ENCODE assay signal across 8 mouse cellular contexts in the genomic region with DNA sequence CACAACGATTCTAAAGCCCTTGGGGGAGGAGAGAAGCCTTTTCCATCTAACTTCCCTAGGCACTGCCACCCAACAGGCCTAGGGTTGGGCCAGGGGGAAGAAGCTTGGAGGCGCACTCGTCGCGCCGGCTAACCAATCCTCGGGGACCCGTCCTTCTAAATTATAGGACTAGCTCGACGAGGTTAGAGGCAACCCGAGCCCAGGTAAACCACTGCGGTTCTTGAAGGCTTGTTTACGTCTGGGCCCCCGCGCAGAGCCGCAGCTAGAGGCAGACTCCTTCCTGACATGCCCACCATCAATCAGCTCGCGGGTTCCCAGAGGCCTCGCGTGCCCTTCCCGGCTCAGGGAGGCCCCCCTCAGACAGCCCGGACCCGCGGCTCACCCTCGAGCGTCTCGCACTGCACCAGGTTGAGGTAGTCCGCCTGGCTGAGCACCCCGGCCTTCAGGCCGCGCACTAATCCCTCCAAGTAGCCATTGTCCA. TPM values are rescaled to one million over a fixed set of nuclear protein-coding genes. Genes with fewer than 3 reads are reported as not detected.
DNase-seq lines count a peak whose midpoint lies in the region; ATAC-seq and TF ChIP-seq lines count a peak whose summit lies in the region.

No protein-coding gene starts in this region.

- TF ChIP-seq EP300 in MEL (IDR thresholded peaks at IDR 0.05; ENCODE audit: low read depth in 1 of 2, low read length in 2 of 2): no peak

- ATAC-seq in erythroid progenitor cell, adult 5-6 weeks (replicated peaks; ENCODE audit: low FRiP score, poor library complexity, severe bottlenecking): peak; percentile 41
- peak; percentile 84 for ATAC-seq in midbrain, embryonic 16.5 days

- H3K4me3 ChIP-seq in MEL (ENCODE audit: control insufficient read depth in 1 of 2, insufficient read depth in 1 of 2, low read depth in 2 of 2, low read length in 2 of 2): peak overlapping the region; percentile 80 to 86
- peak overlapping the region; percentile 88 for H3K4me3 ChIP-seq in midbrain, embryonic 16.5 days (ENCODE audit: low read depth, low read length)

- no peak for TF ChIP-seq RAD21 in MEL (IDR thresholded peaks at IDR 0.05; ENCODE audit: low read depth, low read length)

- H3K79me2 ChIP-seq in MEL (ENCODE audit: control insufficient read depth, insufficient read depth, low read length, poor library complexity): peaks cover 15% of the 10 kb centered on the region

- peaks cover 7 to 12% of the 10 kb centered on the region in 2 experiments; a peak in 3 of 4 replicates for H3K4me1 ChIP-seq in MEL (ENCODE audit: control insufficient read depth in 1 of 2, insufficient read depth in 2 of 2, low read length in 2 of 2)
- H3K4me1 ChIP-seq in midbrain, embryonic 16.5 days (ENCODE audit: control insufficient read depth, insufficient read depth, low read length): peaks cover 36% of the 10 kb centered on the region

- H3K9ac ChIP-seq in MEL (ENCODE audit: control insufficient read depth, low read depth, low read length, poor library complexity, severe bottlenecking): peak overlapping the region; percentile 82
- H3K9ac ChIP-seq in midbrain, embryonic 16.5 days (ENCODE audit: low read depth, low read length): peak overlapping the region; percentile 93

- no peak for TF ChIP-seq CTCF in MEL (IDR thresholded peaks at IDR 0.05 in 2 of 3, conservative IDR thresholded peaks at IDR 0.05 in 1 of 3; ENCODE audit: control insufficient read depth in 1 of 3, insufficient read depth in 1 of 3, low read depth in 2 of 3, low read length in 3 of 3, poor library complexity in 1 of 3, severe bottlenecking in 1 of 3)

- H3K36me3 ChIP-seq in MEL (ENCODE audit: control insufficient read depth in 1 of 2, insufficient read depth in 2 of 2, low read length in 2 of 2): peaks cover 0 to 7% of the 10 kb centered on the region in 2 experiments; a peak in 2 of 4 replicates
- no peaks in the 10 kb centered on the region for H3K36me3 ChIP-seq in midbrain, embryonic 16.5 days (ENCODE audit: control insufficient read depth, insufficient read depth, low read length)

- TF ChIP-seq POLR2A in MEL (IDR thresholded peaks at IDR 0.05; ENCODE audit: control insufficient read depth in 1 of 2, insufficient read depth in 1 of 2, low read depth in 1 of 2, low read length in 2 of 2, poor library complexity in 1 of 2): no peak

- peak overlapping the region; percentile 56 for H3K27ac ChIP-seq in MEL (ENCODE audit: control insufficient read depth, low read depth, low read length)
- peak overlapping the region; percentile 90 for H3K27ac ChIP-seq in midbrain, embryonic 16.5 days (ENCODE audit: low read length)

- under 1% methylated on average over 31 of the region's 31 CpGs for WGBS in midbrain, embryonic 16.5 days

- H3K4me2 ChIP-seq in midbrain, embryonic 16.5 days (ENCODE audit: low read length): peak overlapping the region; percentile 95

- peak; percentile 22 for DNase-seq in layer of hippocampus, adult 9-10 months (ENCODE audit: low spot score)
- no peak for DNase-seq in layer of hippocampus, adult 11-12 months (ENCODE audit: low spot score)
- DNase-seq in MEL (ENCODE audit: low read depth, low spot score): peak; percentile 66
- peak; percentile 38 to 61 for DNase-seq in layer of hippocampus, postnatal 25 days (ENCODE audit: extremely low spot score in 1 of 2, low spot score in 1 of 2)
- no peak for DNase-seq in adrenal gland, postnatal 25 days
- DNase-seq in kidney, adult 9 months: no peak

- no peaks in the 10 kb centered on the region for H3K27me3 ChIP-seq in MEL (ENCODE audit: control insufficient read depth in 1 of 2, insufficient read depth in 2 of 2, low read length in 2 of 2)
- H3K27me3 ChIP-seq in midbrain, embryonic 16.5 days (ENCODE audit: control insufficient read depth, insufficient read depth, low read depth, low read length): no peaks in the 10 kb centered on the region

- H3K9me3 ChIP-seq in MEL (replicated peaks; ENCODE audit: insufficient read depth, low read length): no peaks in the 10 kb centered on the region
- H3K9me3 ChIP-seq in midbrain, embryonic 16.5 days (replicated peaks; ENCODE audit: control insufficient read depth, low read length, poor library complexity, severe bottlenecking): no peaks in the 10 kb centered on the region

TF ChIP-seq in MEL, 35 proteins besides CTCF, POLR2A, EP300 and RAD21:
- TF ChIP-seq MAX (IDR thresholded peaks at IDR 0.05; ENCODE audit: low read length) (no peak), MYC (IDR thresholded peaks at IDR 0.05; ENCODE audit: low read depth, low read length) (no peak), POLR2AphosphoS5 (IDR thresholded peaks at IDR 0.05; ENCODE audit: borderline replicate concordance, low read depth, low read length) (no peak)

RNA-seq across cellular contexts. Expression of a gene that starts 0.4 kb away (rescaled TPM):
- total RNA-seq in MEL (2012; rRNA removed): 43.0 and 51.1 TPM in 2 replicates
- polyA plus RNA-seq in MEL (2012; ENCODE audit: insufficient read depth in 1 of 2, insufficient read length in 2 of 2, low read depth in 1 of 2, low replicate concordance in 2 of 2, missing spikeins in 1 of 2): 10 to 100 TPM in 1 of 2 experiments, not detected in 1; 83.8 TPM
- total RNA-seq in erythroid progenitor cell, adult 5-6 weeks (2015; ENCODE audit: low replicate concordance): 84.7 and 109 TPM in 2 replicates
- total RNA-seq in erythroid progenitor cell, adult 5-6 weeks (2017; ENCODE audit: low replicate concordance): 31.3 and 35.6 TPM in 2 replicates
- 100 to 1,000 TPM; 293 to 332 TPM for total RNA-seq in layer of hippocampus, postnatal 25 days (2021)
- 226 and 244 TPM in 2 replicates for polyA plus RNA-seq in midbrain, embryonic 16.5 days (2015; fragmentation: Nextera tagmentation; extraction: Ambion mirVana)
- 108 and 110 TPM in 2 replicates for total RNA-seq in adrenal gland, postnatal 25 days (2021)

RNA-seq across cellular contexts. Expression of a gene that starts 39.6 kb away (rescaled TPM):
- 15.7 and 16.6 TPM in 2 replicates for total RNA-seq in MEL (2012; rRNA removed)
- polyA plus RNA-seq in MEL (2012; ENCODE audit: insufficient read depth in 1 of 2, insufficient read length in 2 of 2, low read depth in 1 of 2, low replicate concordance in 2 of 2, missing spikeins in 1 of 2): 100 to 1,000 TPM in 1 of 2 experiments, not detected in 1; 120 TPM
- total RNA-seq in erythroid progenitor cell, adult 5-6 weeks (2015; ENCODE audit: low replicate concordance): 7.2 and 11.3 TPM in 2 replicates
- 0.23 and 1.8 TPM in 2 replicates for total RNA-seq in erythroid progenitor cell, adult 5-6 weeks (2017; ENCODE audit: low replicate concordance)
- total RNA-seq in layer of hippocampus, postnatal 25 days (2021): 10 to 100 TPM; 83.2 to 92.9 TPM
- polyA plus RNA-seq in midbrain, embryonic 16.5 days (2015; fragmentation: Nextera tagmentation; extraction: Ambion mirVana): 33.8 and 35.2 TPM in 2 replicates
- total RNA-seq in adrenal gland, postnatal 25 days (2021): 27.7 and 33.5 TPM in 2 replicates

RNA-seq across cellular contexts. Expression of a gene that starts 46.9 kb away (rescaled TPM):
- total RNA-seq in MEL (2012; rRNA removed): 0.27 TPM in 1 of 2 replicates, not detected in the other
- polyA plus RNA-seq in MEL (2012; ENCODE audit: insufficient read depth in 1 of 2, insufficient read length in 2 of 2, low read depth in 1 of 2, low replicate concordance in 2 of 2, missing spikeins in 1 of 2): 1 to 10 TPM in 1 of 2 experiments, not detected in 1; 2.1 TPM
- total RNA-seq in erythroid progenitor cell, adult 5-6 weeks (2015; ENCODE audit: low replicate concordance): not detected in 2 replicates
- total RNA-seq in erythroid progenitor cell, adult 5-6 weeks (2017; ENCODE audit: low replicate concordance): not detected in 2 replicates
- total RNA-seq in layer of hippocampus, postnatal 25 days (2021): under 1 TPM in 1 of 2 experiments, not detected in 1; 0.15 TPM
- 2.7 and 3.6 TPM in 2 replicates for polyA plus RNA-seq in midbrain, embryonic 16.5 days (2015; fragmentation: Nextera tagmentation; extraction: Ambion mirVana)
- total RNA-seq in adrenal gland, postnatal 25 days (2021): 0.15 TPM in 1 of 2 replicates, not detected in the other

Comparison
In these comparisons a context has a peak if more than half of its experiments do, and no peak if none do; other contexts are left out.
1. DNase-seq: peak in layer of hippocampus, adult 9-10 months (single experiment), MEL (single experiment) and layer of hippocampus, postnatal 25 days (2 of 2); none in layer of hippocampus, adult 11-12 months (single experiment), adrenal gland, postnatal 25 days (single experiment) and kidney, adult 9 months (single experiment).